Mouse (Mus musculus): ENCODE measurements around the gene Tomm40.
"Not testable (repeated sequence)": the region's sequence is repeated elsewhere in the genome, so short reads cannot be mapped to it uniquely, and the experiment has no call there.

Tomm40 gene

GRCm38 (mm10) chr7:19702859-19703555 is 12.2 kb downstream of the Tomm40 start:
- DNase-seq = no peak

GRCm38 (mm10) chr7:19701069-19701761 is 14.0 kb downstream of the Tomm40 start:
- DNase-seq = peak; percentile 80

- DNase-seq = peak; percentile 43
These were observed 14.8 kb downstream of the Tomm40 start for GRCm38 (mm10) chr7:19700299-19701068.

GRCm38 (mm10) chr7:19699827-19700148 is 15.4 kb downstream of the Tomm40 start:
- no peak for DNase-seq

- peak; percentile 60 for DNase-seq
These were observed 16.1 kb downstream of the Tomm40 start, which contains the start of gene Apoe for GRCm38 (mm10) chr7:19698907-19699826. Apoe (minus strand) TSS chr7:19699188.

GRCm38 (mm10) chr7:19697949-19698906 is 17.0 kb downstream of the Tomm40 start:
- DNase-seq = peak; percentile 20

- DNase-seq = peak; percentile 32
These were observed 18.8 kb downstream of the Tomm40 start for GRCm38 (mm10) chr7:19696336-19696873.

- no peak for DNase-seq
These were observed 19.4 kb downstream of the Tomm40 start for GRCm38 (mm10) chr7:19695881-19696280.

GRCm38 (mm10) chr7:19695213-19695594 is 20.0 kb downstream of the Tomm40 start:
- DNase-seq = no peak

GRCm38 (mm10) chr7:19694336-19695212 is 20.7 kb downstream of the Tomm40 start:
- DNase-seq = no peak

- DNase-seq = no peak
These were observed 21.8 kb downstream of the Tomm40 start for GRCm38 (mm10) chr7:19693421-19693820.

- DNase-seq = no peak
These were observed 23.1 kb downstream of the Tomm40 start, which contains the start of gene Apoc1 for GRCm38 (mm10) chr7:19691873-19692865. Apoc1 (minus strand) TSS chr7:19692660.

GRCm38 (mm10) chr7:19691434-19691833 is 23.8 kb downstream of the Tomm40 start:
- no peak for DNase-seq

GRCm38 (mm10) chr7:19690845-19691244 is 24.4 kb downstream of the Tomm40 start:
- DNase-seq = no peak

GRCm38 (mm10) chr7:19688611-19689010 is 26.6 kb downstream of the Tomm40 start:
- no peak for DNase-seq

GRCm38 (mm10) chr7:19688101-19688500 is 27.1 kb downstream of the Tomm40 start:
- DNase-seq = no peak

- not testable (repeated sequence) for DNase-seq
These were observed 28.2 kb downstream of the Tomm40 start for GRCm38 (mm10) chr7:19686927-19687583.

GRCm38 (mm10) chr7:19686521-19686920 is 28.7 kb downstream of the Tomm40 start:
- no peak for DNase-seq

Data from thymus, postnatal 4 days (tissue).